Mouse (Mus musculus) lung, embryonic 14.5 days (tissue): ENCODE results near the gene Bad. TPM values are rescaled to one million over a fixed set of nuclear protein-coding genes. Genes with fewer than 3 reads are reported as not detected.

Experiments
- ATAC-seq: fragments of 200-750 bp; cut with Nextera tagmentation; 2 replicates; pipeline ENCODE4 v1.8.0; 2017; ENCODE audit warnings: mild to moderate bottlenecking, moderate TSS enrichment, moderate library complexity; ENCODE audit not compliant: insufficient read depth
- DNase-seq: peaks from one replicate; pipeline ENCODE4 v3.0.0-alpha.2; 2015
- H3K27ac ChIP-seq: fragments of 300-500 bp; sonication (generic); 2 replicates; pipeline ENCODE4 v1.5.1; 2014; ENCODE audit warnings: low read depth, mild to moderate bottlenecking, moderate library complexity
- H3K27me3 ChIP-seq: fragments of 300-500 bp; sonication (generic); 2 replicates; pipeline ENCODE4 v1.6.1; 2014; ENCODE audit warnings: low read length, control low read depth; ENCODE audit not compliant: insufficient read depth
- H3K36me3 ChIP-seq: fragments of 300-500 bp; sonication (generic); 2 replicates; pipeline ENCODE4 v1.6.1; 2014; ENCODE audit warnings: control low read depth; ENCODE audit not compliant: insufficient read depth
- H3K4me1 ChIP-seq: fragments of 300-500 bp; sonication (generic); 2 replicates; pipeline ENCODE4 v1.6.1; 2014; ENCODE audit warnings: antibody characterized with exemption, control low read depth; ENCODE audit not compliant: insufficient read depth
- H3K4me2 ChIP-seq: fragments of 300-500 bp; sonication (generic); 2 replicates; pipeline ENCODE4 v1.6.1; 2014; ENCODE audit warnings: mild to moderate bottlenecking
- H3K4me3 ChIP-seq: fragments of 300-500 bp; sonication (generic); 2 replicates; pipeline ENCODE4 v1.5.1; 2014; ENCODE audit warnings: low read depth, low read length
- H3K9ac ChIP-seq: fragments of 300-500 bp; sonication (generic); 2 replicates; pipeline ENCODE4 v1.6.1; 2014
- H3K9me3 ChIP-seq: fragments of 300-500 bp; sonication (generic); 2 replicates; pipeline ENCODE4 v1.6.1; 2016; ENCODE audit warnings: low read depth, low read length, control low read depth
- CTCF ChIP-seq: IDR thresholded peaks from 2 replicates; pipeline ENCODE4 v1.5.1; 2016; ENCODE audit warnings: antibody characterized with exemption, low read depth
- WGBS: fragments of 180-500 bp; shearing (Covaris S2); extraction: QIAGEN DNeasy Blood & Tissue Kit; methylation state at CpG from one replicate; pipeline ENCODE4 v1.1.7; 2014; 5-methylcytosine and 5-hydroxymethylcytosine counted together
- polyA plus RNA-seq: library from polyadenylated mRNA; unstranded; fragments of >200 nt; fragmentation: Nextera tagmentation; extraction: Ambion mirVana; gene quantifications from 2 replicates; pipeline ENCODE4 v1.2.1, GENCODE M21; 2014

The Bad gene
- polyA plus RNA-seq, 1 experiment from 2014 or later, result 61.0 TPM

DNA sequence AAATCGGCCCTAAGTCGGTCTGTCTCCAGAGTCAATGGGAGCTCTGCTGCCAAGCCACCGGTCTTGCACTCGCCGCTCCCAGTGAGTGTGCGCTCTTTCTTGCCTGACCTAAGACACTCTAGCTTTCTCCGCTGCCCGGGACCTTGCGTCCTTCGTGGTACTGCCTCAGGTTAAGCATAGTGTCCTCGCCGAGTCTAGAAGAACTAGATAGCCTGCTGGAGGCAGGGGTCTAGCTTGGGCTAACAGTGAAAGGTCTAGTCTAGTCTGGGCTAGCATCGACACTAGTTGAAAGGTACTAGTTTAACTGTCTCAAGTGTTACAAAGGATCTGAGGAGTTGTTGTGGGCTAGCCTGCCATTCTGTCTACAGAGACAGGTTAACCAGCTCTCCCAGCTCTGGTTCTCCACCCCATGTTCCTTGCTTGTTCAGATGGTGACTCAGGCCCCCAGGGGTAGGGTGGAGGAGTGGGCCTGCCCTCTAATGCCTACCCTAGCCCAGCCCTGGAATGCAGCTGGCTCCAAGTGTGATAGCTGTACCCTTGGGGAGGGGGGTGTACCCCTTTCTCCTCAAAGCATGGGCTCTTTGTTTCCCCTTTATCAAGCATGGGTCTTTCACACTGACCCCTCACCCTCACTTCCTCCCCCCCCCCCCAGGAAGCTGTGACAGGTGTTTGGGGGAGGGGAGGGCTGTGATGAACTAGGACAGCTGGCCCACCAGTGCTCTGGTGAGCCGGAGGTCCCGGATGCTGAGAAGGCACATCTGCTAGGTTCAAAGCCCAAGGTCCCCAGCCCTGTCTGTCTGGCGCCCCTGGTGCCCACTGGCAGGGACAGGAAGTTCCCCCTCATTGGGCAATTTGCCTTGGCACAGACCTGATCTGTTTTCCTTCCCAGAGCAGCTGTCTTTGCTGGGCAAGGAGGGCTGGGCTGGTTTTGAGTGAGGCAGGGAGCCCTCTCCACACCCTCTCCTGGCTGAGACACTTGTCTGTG is 34.2 kb downstream of the Bad start, which contains the start of gene Plcb3:
Gene Plcb3, minus strand, starts transcription at position 934 of the 985 bp plus-strand sequence.
- H3K4me3 ChIP-seq, result peak within 1 kb of the TSS; percentile 58
- H3K36me3 ChIP-seq, result peaks cover 21% of the 10 kb centered on the region
- no peaks in the 10 kb centered on the region for H3K9me3 ChIP-seq
- ATAC-seq (no peak), DNase-seq (peak; percentile 76)
- under 1% methylated on average over 16 of the region's 16 CpGs for WGBS
- TF ChIP-seq CTCF, result peak; percentile 47
- H3K9ac ChIP-seq, result peak within 1 kb of the TSS; percentile 78
- H3K27ac ChIP-seq, result peak within 1 kb of the TSS; percentile 71
- H3K27me3 ChIP-seq, result no peaks in the 10 kb centered on the region
- H3K4me2 ChIP-seq, result peak within 1 kb of the TSS; percentile 94
- peaks cover 12% of the 10 kb centered on the region; the same call in 1 of the 2 replicates for H3K4me1 ChIP-seq

DNA sequence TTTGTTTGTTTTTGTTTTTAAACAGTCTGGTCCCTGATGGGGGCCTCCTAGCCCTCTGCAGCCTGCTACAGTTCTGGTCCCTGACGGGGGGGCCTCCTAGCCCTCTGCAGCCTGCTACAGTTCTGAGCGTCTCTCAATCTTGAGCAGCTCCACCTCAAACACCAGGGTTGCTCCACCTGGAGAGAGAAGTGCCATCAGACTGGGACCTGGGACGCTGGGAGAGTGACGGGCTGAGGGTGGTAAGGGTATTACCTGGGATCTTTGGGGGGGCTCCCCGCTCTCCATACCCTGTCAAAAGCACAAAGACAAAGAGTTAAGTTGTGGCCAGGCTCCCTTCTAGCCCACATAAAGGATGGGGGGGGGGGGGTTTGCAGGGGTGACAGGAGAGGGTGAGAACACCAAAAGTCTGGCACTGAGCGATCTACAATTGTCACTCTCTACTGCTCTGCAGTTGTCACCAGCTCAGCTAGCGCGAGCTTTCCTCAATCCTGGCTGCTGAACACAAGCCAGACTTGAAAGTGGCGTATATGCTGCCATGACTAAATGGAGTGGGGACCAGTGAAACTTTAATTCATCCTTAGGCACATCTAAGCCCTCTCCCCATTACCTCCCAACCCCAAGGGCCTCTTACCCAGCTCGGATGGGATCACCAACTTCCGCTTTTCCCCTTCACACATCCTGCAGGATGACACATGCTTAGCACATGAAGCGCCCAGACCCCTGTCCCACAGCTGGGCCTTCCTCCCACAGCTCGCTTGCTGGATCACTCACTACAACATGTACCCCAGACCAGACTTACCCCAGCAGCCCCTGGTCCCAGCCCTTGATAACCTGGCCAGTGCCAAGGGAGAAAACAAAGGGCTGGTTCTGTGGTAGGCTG is 36.3 kb downstream of the Bad start:
- H3K9me3 ChIP-seq, result no peaks in the 10 kb centered on the region
- H3K4me1 ChIP-seq, result peaks cover 15% of the 10 kb centered on the region; the same call in 1 of the 2 replicates
- WGBS, result 75% methylated on average over 13 of the region's 13 CpGs
- peaks cover 30% of the 10 kb centered on the region for H3K36me3 ChIP-seq
- no peak for TF ChIP-seq CTCF
- no peak for DNase-seq
- H3K4me2 ChIP-seq, result peak overlapping the region; percentile 71
- no peaks in the 10 kb centered on the region for H3K27me3 ChIP-seq
- H3K4me3 ChIP-seq, result peak overlapping the region; percentile 58
- no peak overlapping the region for H3K27ac ChIP-seq
- peak overlapping the region; percentile 56; the same call in 1 of the 2 replicates for H3K9ac ChIP-seq
- ATAC-seq, result no peak

DNA sequence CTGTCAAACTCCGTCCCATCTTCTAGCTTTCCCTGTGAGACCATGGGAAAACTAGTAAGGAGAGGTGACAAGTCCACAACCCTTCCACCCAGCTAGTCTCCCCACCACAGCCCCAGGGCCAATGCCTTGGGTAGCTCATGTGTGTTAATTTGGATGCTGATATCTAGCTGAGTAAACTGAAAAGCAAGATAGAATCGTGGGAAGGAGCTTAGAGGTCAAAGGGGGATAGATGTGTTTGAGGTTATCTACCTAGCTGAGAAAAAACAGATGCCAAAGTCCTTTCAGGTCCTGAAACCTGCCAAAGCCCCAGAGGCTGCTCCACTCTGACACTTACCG is 36.9 kb downstream of the Bad start:
- ATAC-seq, result no peak
- 37% methylated on average over 3 of the region's 3 CpGs for WGBS
- H3K9ac ChIP-seq, result peak overlapping the region; percentile 56
- H3K4me1 ChIP-seq, result peaks cover 15% of the 10 kb centered on the region; the same call in 1 of the 2 replicates
- no peak for DNase-seq
- no peaks in the 10 kb centered on the region for H3K9me3 ChIP-seq
- H3K27me3 ChIP-seq, result no peaks in the 10 kb centered on the region
- no peak for TF ChIP-seq CTCF
- H3K4me3 ChIP-seq, result peak overlapping the region; percentile 58
- H3K4me2 ChIP-seq, result peak overlapping the region; percentile 71
- H3K27ac ChIP-seq, result 0 out of 2 replicates have a peak overlapping the region, but pooled peaks have one; percentile 37
- peaks cover 34% of the 10 kb centered on the region for H3K36me3 ChIP-seq

DNA sequence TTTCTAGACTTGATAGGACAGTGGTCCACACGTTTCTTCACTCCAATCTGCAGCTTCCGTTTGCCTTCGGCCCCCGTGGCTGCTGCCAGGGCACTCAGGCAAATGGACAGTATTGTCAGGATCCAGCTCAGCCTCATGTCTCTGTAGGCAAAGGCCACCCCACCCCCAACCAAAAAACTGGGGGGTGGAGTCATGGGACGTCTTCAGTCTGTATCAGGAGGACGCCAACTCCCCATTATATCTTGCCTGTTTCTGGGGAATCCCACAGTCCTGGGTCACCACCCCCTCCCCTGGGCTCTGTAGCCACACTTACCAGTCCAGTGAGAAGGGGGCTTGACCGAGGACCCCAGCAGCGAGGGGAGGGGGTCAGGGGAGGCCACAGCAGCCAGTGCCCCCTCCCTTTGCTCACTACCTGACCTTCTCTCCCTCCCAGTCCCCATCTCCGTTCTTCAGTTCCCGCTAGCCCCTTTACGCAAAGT is 37.4 kb downstream of the Bad start:
- Histone ChIP-seq H3K27me3 (no peaks in the 10 kb centered on the region), H3K36me3 (peaks cover 38% of the 10 kb centered on the region), H3K9me3 (no peaks in the 10 kb centered on the region), H3K4me2 (peak overlapping the region; percentile 71), H3K4me3 (peak overlapping the region; percentile 58), H3K4me1 (peaks cover 15% of the 10 kb centered on the region; the same call in 1 of the 2 replicates), H3K27ac (peak overlapping the region; percentile 37; the same call in 1 of the 2 replicates), H3K9ac (peak overlapping the region; percentile 56)
- ATAC-seq, result no peak
- 5% methylated on average over 11 of the region's 11 CpGs for WGBS
- no peak for TF ChIP-seq CTCF
- DNase-seq, result peak; percentile 66

DNA sequence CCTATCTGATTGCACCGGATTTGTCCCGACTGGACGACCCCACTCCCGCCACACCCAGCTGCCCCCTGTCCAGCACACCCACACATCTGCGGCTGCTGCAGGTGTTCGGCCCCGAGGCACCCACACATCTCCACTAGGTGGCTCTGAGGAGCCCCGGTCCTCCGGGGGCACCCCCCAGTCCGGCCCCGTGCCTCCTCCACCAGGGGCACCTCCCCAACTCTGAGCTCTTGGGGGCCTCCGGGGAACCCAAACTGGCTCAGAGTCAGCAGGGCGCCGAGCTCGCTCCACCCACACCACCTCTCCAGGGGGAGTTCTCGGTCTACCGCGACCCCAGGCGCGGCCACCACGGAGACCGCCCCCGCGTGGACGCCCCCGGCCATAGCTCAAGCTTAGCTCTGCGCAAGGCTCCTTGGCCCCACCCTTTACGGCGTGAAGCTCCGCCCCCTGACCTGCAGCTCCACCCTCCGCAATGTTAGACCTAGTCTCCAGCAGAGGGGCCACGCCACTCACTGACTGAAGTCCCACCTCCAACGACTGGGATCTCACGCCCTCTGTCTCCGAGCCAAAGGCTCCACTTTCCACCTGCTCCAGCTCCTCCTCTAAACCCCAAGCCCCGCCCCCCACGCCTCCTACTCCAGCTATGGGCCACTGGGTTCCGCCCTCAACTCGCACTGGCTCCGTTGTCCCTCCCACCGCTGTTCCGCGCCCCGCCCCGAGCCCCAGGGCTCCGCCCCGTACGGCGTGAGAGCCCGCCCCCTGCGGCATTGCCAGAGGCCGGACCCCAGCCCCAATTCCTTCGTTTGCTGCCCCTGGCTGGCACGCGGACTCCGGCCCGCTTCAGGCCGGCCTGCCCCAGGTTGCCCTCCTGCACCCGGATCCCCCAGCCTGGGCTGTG is 38.1 kb downstream of the Bad start:
- peak overlapping the region; percentile 71 for H3K4me2 ChIP-seq
- peak; percentile 85 for ATAC-seq
- peak; percentile 99 for DNase-seq
- no peaks in the 10 kb centered on the region for H3K27me3 ChIP-seq
- under 1% methylated on average over 59 of the region's 59 CpGs for WGBS
- peaks cover 43% of the 10 kb centered on the region for H3K36me3 ChIP-seq
- H3K4me3 ChIP-seq, result peak overlapping the region; percentile 58
- H3K9me3 ChIP-seq, result no peaks in the 10 kb centered on the region
- TF ChIP-seq CTCF, result peak; percentile 76
- H3K4me1 ChIP-seq, result peaks cover 15% of the 10 kb centered on the region; the same call in 1 of the 2 replicates
- peak overlapping the region; percentile 79 for H3K9ac ChIP-seq
- H3K27ac ChIP-seq, result peak overlapping the region; percentile 89
